ENCODE assay signal across 9 mouse cellular contexts in genomic region chr1:134719718-134720304, GRCm38 (mm10).
A peak's percentile ranks its signal among the peaks of the same experiment; 100 is the strongest.
DNase-seq lines count a peak whose midpoint lies in the region; ATAC-seq and TF ChIP-seq lines count a peak whose summit lies in the region.
"Had no signal": no experiment of that assay in that cellular context is flagged by ENCODE, and none has a peak within 500 bp of the region (broad histone marks: within the 10 kb centered on the region; RNA-seq: fewer than 3 reads in every experiment).

No protein-coding gene starts in this region.

- WGBS in kidney, adult 2 months, result 54% methylated on average over 12 of the region's 12 CpGs

- DNase-seq in kidney, adult 2 months, result peak; percentile 13
- no peak for DNase-seq in kidney, adult 18-20 months
- peak; percentile 67 to 74 for DNase-seq in B cell, adult 2 months
- peak; percentile 86 for DNase-seq in MEL (ENCODE audit: low read depth, low spot score)
- no peak for DNase-seq in thymus, postnatal 0 days (ENCODE audit: low spot score)
- DNase-seq: gastrocnemius, postnatal 25 days had no signal

- H3K4me3 ChIP-seq in kidney, adult 2 months (ENCODE audit: insufficient read depth, low read depth, low read length), result no peak overlapping the region
- peak overlapping the region; percentile 47 to 52 for H3K4me3 ChIP-seq in MEL (ENCODE audit: control insufficient read depth in 1 of 2, insufficient read depth in 1 of 2, low read depth in 2 of 2, low read length in 2 of 2)
- H3K4me3 ChIP-seq: intestine, embryonic 15.5 days had no signal

- no peak for TF ChIP-seq POLR2A in kidney, adult 2 months (IDR thresholded peaks at IDR 0.05; ENCODE audit: low read depth, low read length)
- TF ChIP-seq POLR2A in MEL (IDR thresholded peaks at IDR 0.05; ENCODE audit: control insufficient read depth in 1 of 2, insufficient read depth in 1 of 2, low read depth in 1 of 2, low read length in 2 of 2, poor library complexity in 1 of 2), result no peak; a peak in 1 of 4 replicates

- H3K27me3 ChIP-seq in kidney, adult 2 months (replicated peaks; ENCODE audit: control insufficient read depth, insufficient read depth, low read length), result no peaks in the 10 kb centered on the region
- H3K27me3 ChIP-seq in MEL (ENCODE audit: control insufficient read depth in 1 of 2, insufficient read depth in 2 of 2, low read length in 2 of 2), result no peaks in the 10 kb centered on the region
- H3K27me3 ChIP-seq: intestine, embryonic 15.5 days had no signal

- peak; percentile 38; the same call in 1 of the 2 replicates for ATAC-seq in megakaryocyte-erythroid progenitor cell, adult 5-6 weeks (replicated peaks; ENCODE audit: low FRiP score, low TSS enrichment, poor library complexity, severe bottlenecking)
- no peak for ATAC-seq in CD4-positive, CD25-positive, alpha-beta regulatory T cell, adult 4 months
- ATAC-seq: intestine, embryonic 15.5 days had no signal

- H3K4me1 ChIP-seq in kidney, adult 2 months (ENCODE audit: control insufficient read depth, insufficient read depth, low read length), result no peaks in the 10 kb centered on the region
- peaks cover 0 to 6% of the 10 kb centered on the region in 2 experiments; a peak in 2 of 4 replicates for H3K4me1 ChIP-seq in MEL (ENCODE audit: control insufficient read depth in 1 of 2, insufficient read depth in 2 of 2, low read length in 2 of 2)
- H3K4me1 ChIP-seq: intestine, embryonic 15.5 days had no signal

- TF ChIP-seq EP300 in MEL (IDR thresholded peaks at IDR 0.05; ENCODE audit: low read depth in 1 of 2, low read length in 2 of 2), result peak in 1 of 2 experiments; percentile 73; a peak in 2 of 4 replicates

- no peaks in the 10 kb centered on the region for H3K9me3 ChIP-seq in MEL (replicated peaks; ENCODE audit: insufficient read depth, low read length)
- H3K9me3 ChIP-seq: intestine, embryonic 15.5 days had no signal

- no peak for TF ChIP-seq CTCF in kidney, adult 2 months (conservative IDR thresholded peaks at IDR 0.05; ENCODE audit: insufficient read depth, insufficient read length, low read depth, low read length)
- no peak for TF ChIP-seq CTCF in MEL (IDR thresholded peaks at IDR 0.05 in 2 of 3, conservative IDR thresholded peaks at IDR 0.05 in 1 of 3; ENCODE audit: control insufficient read depth in 1 of 3, insufficient read depth in 1 of 3, low read depth in 2 of 3, low read length in 3 of 3, poor library complexity in 1 of 3, severe bottlenecking in 1 of 3)

- H3K79me2 ChIP-seq in MEL (ENCODE audit: control insufficient read depth, insufficient read depth, low read length, poor library complexity), result no peaks in the 10 kb centered on the region

- TF ChIP-seq RAD21 in MEL (IDR thresholded peaks at IDR 0.05; ENCODE audit: low read depth, low read length), result no peak

- H3K9ac ChIP-seq in MEL (ENCODE audit: control insufficient read depth, low read depth, low read length, poor library complexity, severe bottlenecking), result peak overlapping the region; percentile 66
- H3K9ac ChIP-seq: intestine, embryonic 15.5 days had no signal

- H3K27ac ChIP-seq in kidney, adult 2 months (ENCODE audit: insufficient read depth, low read depth, low read length), result no peak overlapping the region
- H3K27ac ChIP-seq in MEL (ENCODE audit: control insufficient read depth, low read depth, low read length), result no peak overlapping the region
- H3K27ac ChIP-seq: intestine, embryonic 15.5 days had no signal

- H3K36me3 ChIP-seq in kidney, adult 2 months (ENCODE audit: control insufficient read depth, insufficient read depth, low read length), result no peaks in the 10 kb centered on the region
- H3K36me3 ChIP-seq in MEL (ENCODE audit: control insufficient read depth in 1 of 2, insufficient read depth in 2 of 2, low read length in 2 of 2), result 0 out of 4 replicates have a peak, but pooled peaks cover 0 to 2% of the 10 kb centered on the region in 2 experiments
- H3K36me3 ChIP-seq: intestine, embryonic 15.5 days had no signal

TF ChIP-seq in MEL, 35 proteins besides CTCF, POLR2A, EP300 and RAD21:
- TF ChIP-seq MAX (IDR thresholded peaks at IDR 0.05; ENCODE audit: low read length) (no peak), UBTF (IDR thresholded peaks at IDR 0.05; ENCODE audit: borderline replicate concordance, insufficient read depth, low read depth, low read length) (0 out of 2 replicates have a peak, but pooled peaks have one; percentile 23), MEF2A (IDR thresholded peaks at IDR 0.05; ENCODE audit: extremely low read depth, insufficient replicate concordance, low read depth, low read length, poor library complexity, severe bottlenecking) (no peak), RCOR1 (IDR thresholded peaks at IDR 0.05; ENCODE audit: low read depth, low read length) (no peak), KAT2A (conservative IDR thresholded peaks at IDR 0.05; ENCODE audit: low read depth, low read length) (no peak), POLR2AphosphoS5 (IDR thresholded peaks at IDR 0.05; ENCODE audit: borderline replicate concordance, low read depth, low read length) (no peak), USF1 (IDR thresholded peaks at IDR 0.05; ENCODE audit: low read depth, low read length) (no peak), SIN3A (IDR thresholded peaks at IDR 0.05; ENCODE audit: low read length) (peak; percentile 51; the same call in 1 of the 2 replicates), NRF1 (IDR thresholded peaks at IDR 0.05; ENCODE audit: insufficient read depth, low read depth, low read length, poor library complexity, severe bottlenecking) (peak; percentile 53; the same call in 1 of the 2 replicates), MYB (IDR thresholded peaks at IDR 0.05; ENCODE audit: low read depth, low read length) (no peak), ELF1 (IDR thresholded peaks at IDR 0.05; ENCODE audit: low read depth, low read length) (peak; percentile 69), MAFK (IDR thresholded peaks at IDR 0.05; ENCODE audit: borderline replicate concordance, low read depth, low read length) (no peak), ZMIZ1 (IDR thresholded peaks at IDR 0.05; ENCODE audit: low read depth, low read length) (no peak), MAZ (IDR thresholded peaks at IDR 0.05; ENCODE audit: low read depth, low read length) (0 out of 2 replicates have a peak, but pooled peaks have one; percentile 41), ETS1 (IDR thresholded peaks at IDR 0.05; ENCODE audit: low read depth, low read length) (no peak), SMC3 (IDR thresholded peaks at IDR 0.05; ENCODE audit: low read depth, low read length) (peak; percentile 21; the same call in 1 of the 2 replicates), GABPA (IDR thresholded peaks at IDR 0.05; ENCODE audit: low read depth, low read length) (no peak), HCFC1 (IDR thresholded peaks at IDR 0.05; ENCODE audit: low read depth, low read length) (0 out of 2 replicates have a peak, but pooled peaks have one; percentile 26), BHLHE40 (IDR thresholded peaks at IDR 0.05; ENCODE audit: borderline replicate concordance, low read depth, low read length) (peak; percentile 46; the same call in 1 of the 2 replicates), TCF12 (IDR thresholded peaks at IDR 0.05; ENCODE audit: low read depth, low read length) (peak; percentile 25; the same call in 1 of the 2 replicates), ZNF384 (IDR thresholded peaks at IDR 0.05; ENCODE audit: low read depth, low read length) (no peak), ZKSCAN1 (IDR thresholded peaks at IDR 0.05; ENCODE audit: low read depth, low read length) (no peak), E2F4 (IDR thresholded peaks at IDR 0.05; ENCODE audit: borderline replicate concordance, low read depth, low read length) (no peak), CHD1 (IDR thresholded peaks at IDR 0.05; ENCODE audit: low read depth, low read length) (no peak), ZC3H11A (IDR thresholded peaks at IDR 0.05; ENCODE audit: low read depth, low read length) (no peak), NELFE (IDR thresholded peaks at IDR 0.05; ENCODE audit: low read depth, low read length) (0 out of 2 replicates have a peak, but pooled peaks have one; percentile 18), CHD2 (IDR thresholded peaks at IDR 0.05; ENCODE audit: low read length) (peak; percentile 67), USF2 (IDR thresholded peaks at IDR 0.05; ENCODE audit: borderline replicate concordance in 1 of 2, insufficient read depth in 1 of 2, low read depth in 1 of 2, low read length in 2 of 2) (no peak), MXI1 (IDR thresholded peaks at IDR 0.05; ENCODE audit: low read depth, low read length) (0 out of 2 replicates have a peak, but pooled peaks have one; percentile 19)

Comparison
In these comparisons a context has a peak if more than half of its experiments do, and no peak if none do; other contexts are left out.
1. DNase-seq: peak in kidney, adult 2 months (single experiment), B cell, adult 2 months (2 of 2) and MEL (single experiment); none in kidney, adult 18-20 months (single experiment) and thymus, postnatal 0 days (single experiment).